Mouse (Mus musculus) liver, adult 2 months (tissue): ENCODE data around the gene Nol11. TPM values are rescaled to one million over a fixed set of nuclear protein-coding genes. Genes with fewer than 3 reads are reported as not detected.
A peak's percentile ranks its signal among the peaks of the same experiment; 100 is the strongest.

ENCODE experiments used
- DNase-seq: peaks from one replicate; pipeline ENCODE4 v3.0.0-alpha.2; 2011; ENCODE audit warnings: low read depth, low spot score; ENCODE audit errors: extremely low read depth
- H3K27ac ChIP-seq: fragments of 200-500 bp; replicated peaks from 2 replicates; pipeline ENCODE4 v1.5.1; 2012; ENCODE audit warnings: low read depth, mild to moderate bottlenecking, control low read depth, inconsistent platforms, low read length; ENCODE audit not compliant: insufficient read depth
- H3K27me3 ChIP-seq: fragments of 200-500 bp; 2 replicates; pipeline ENCODE4 v1.6.1; 2012; ENCODE audit warnings: mild to moderate bottlenecking, moderate library complexity, low read length, inconsistent platforms; ENCODE audit not compliant: control insufficient read depth, insufficient read depth
- H3K36me3 ChIP-seq: fragments of 200-500 bp; 2 replicates; pipeline ENCODE4 v1.6.1; 2012; ENCODE audit warnings: low read length, inconsistent platforms; ENCODE audit not compliant: control insufficient read depth, insufficient read depth
- H3K4me1 ChIP-seq: fragments of 200-500 bp; 2 replicates; pipeline ENCODE4 v1.6.1; 2011; ENCODE audit warnings: low read length; ENCODE audit not compliant: control insufficient read depth, insufficient read depth
- H3K4me3 ChIP-seq: fragments of 200-500 bp; 2 replicates; pipeline ENCODE4 v1.5.1; 2011; ENCODE audit warnings: low read depth, mild to moderate bottlenecking, control low read depth, low read length, moderate library complexity; ENCODE audit not compliant: insufficient read depth
- H3K79me2 ChIP-seq: fragments of 200-500 bp; 2 replicates; pipeline ENCODE4 v1.6.1; 2012; ENCODE audit warnings: inconsistent platforms, mild to moderate bottlenecking, low read length, moderate library complexity; ENCODE audit not compliant: control insufficient read depth, insufficient read depth
- H3K9ac ChIP-seq: fragments of 200-500 bp; 2 replicates; pipeline ENCODE4 v1.6.1; 2012; ENCODE audit warnings: low read depth, mild to moderate bottlenecking, control low read depth, inconsistent platforms, low read length
- CTCF ChIP-seq: fragments of 200-500 bp; IDR thresholded peaks from 2 replicates; pipeline ENCODE4 v1.5.1; 2011; ENCODE audit warnings: low read depth, low read length, control low read depth
- POLR2A ChIP-seq: fragments of 200-500 bp; IDR thresholded peaks from 2 replicates; pipeline ENCODE4 v1.6.1; 2011; ENCODE audit warnings: low read length, control low read depth; ENCODE audit not compliant: insufficient read depth; ENCODE audit errors: extremely low read depth
- WGBS: fragments of 180-500 bp; shearing (Covaris S2); methylation state at CpG from one replicate; pipeline ENCODE4 v1.1.7; 2018; 5-methylcytosine and 5-hydroxymethylcytosine counted together
- polyA plus RNA-seq: library from polyadenylated mRNA; depleted of rRNA; stranded (reverse); fragments of >200 nt; gene quantifications from 2 replicates; pipeline ENCODE4 v1.2.3, GENCODE M21; 2012
- total RNA-seq: library from RNA; depleted of rRNA; stranded (reverse); fragments of >200 nt; gene quantifications from 2 replicates; pipeline ENCODE4 v1.2.3, GENCODE M21; 2014

Nol11 gene
- total and polyA plus RNA-seq, 2 experiments, result 4.6 to 9.0 TPM

GRCm38 (mm10) chr11:107226013-107226412, 36.8 kb upstream of the Nol11 start:
- 31% methylated on average over 10 of the region's 10 CpGs for WGBS
- peak; percentile 88 for DNase-seq
- Histone ChIP-seq H3K9ac (no peak overlapping the region), H3K36me3 (peaks cover 8% of the 10 kb centered on the region; the same call in 1 of the 2 replicates), H3K79me2 (no peaks in the 10 kb centered on the region), H3K4me1 (peaks cover 2% of the 10 kb centered on the region; the same call in 1 of the 2 replicates), H3K27me3 (no peaks in the 10 kb centered on the region), H3K27ac (peak overlapping the region; percentile 68), H3K4me3 (no peak overlapping the region)
- TF ChIP-seq POLR2A, result no peak
- no peak for TF ChIP-seq CTCF

- no peak overlapping the region for H3K27ac ChIP-seq
- no peaks in the 10 kb centered on the region for H3K79me2 ChIP-seq
- no peak overlapping the region for H3K9ac ChIP-seq
- H3K27me3 ChIP-seq, result no peaks in the 10 kb centered on the region
- peaks cover 10% of the 10 kb centered on the region; the same call in 1 of the 2 replicates for H3K36me3 ChIP-seq
- no peak for DNase-seq
- peaks cover 2% of the 10 kb centered on the region; the same call in 1 of the 2 replicates for H3K4me1 ChIP-seq
- TF ChIP-seq CTCF, result no peak
- TF ChIP-seq POLR2A, result no peak
- 84% methylated on average over 5 of the region's 5 CpGs for WGBS
- H3K4me3 ChIP-seq, result no peak overlapping the region
These were observed 36.1 kb upstream of the Nol11 start for GRCm38 (mm10) chr11:107225301-107225700.

GRCm38 (mm10) chr11:107223667-107224214, 34.6 kb upstream of the Nol11 start:
- TF ChIP-seq POLR2A (no peak), CTCF (no peak)
- H3K79me2 ChIP-seq, result no peaks in the 10 kb centered on the region
- no peak overlapping the region for H3K27ac ChIP-seq
- peaks cover 2% of the 10 kb centered on the region; the same call in 1 of the 2 replicates for H3K4me1 ChIP-seq
- no peak overlapping the region for H3K4me3 ChIP-seq
- no peaks in the 10 kb centered on the region for H3K27me3 ChIP-seq
- no peak overlapping the region for H3K9ac ChIP-seq
- 55% methylated on average over 8 of the region's 8 CpGs for WGBS
- peaks cover 12% of the 10 kb centered on the region; the same call in 1 of the 2 replicates for H3K36me3 ChIP-seq
- DNase-seq, result peak; percentile 37

- Histone ChIP-seq H3K27me3 (no peaks in the 10 kb centered on the region), H3K4me1 (peaks cover 2% of the 10 kb centered on the region; the same call in 1 of the 2 replicates), H3K36me3 (peaks cover 17% of the 10 kb centered on the region; the same call in 1 of the 2 replicates), H3K79me2 (no peaks in the 10 kb centered on the region), H3K4me3 (no peak overlapping the region), H3K9ac (no peak overlapping the region), H3K27ac (no peak overlapping the region)
- WGBS, result 83% methylated on average over 1 of the region's 1 CpGs
- no peak for TF ChIP-seq POLR2A
- no peak for TF ChIP-seq CTCF
- DNase-seq, result no peak
These were observed 34.0 kb upstream of the Nol11 start for GRCm38 (mm10) chr11:107223169-107223561.

- TF ChIP-seq CTCF, result no peak
- no peak for TF ChIP-seq POLR2A
- Histone ChIP-seq H3K27ac (no peak overlapping the region), H3K9ac (no peak overlapping the region), H3K4me1 (peaks cover 2% of the 10 kb centered on the region; the same call in 1 of the 2 replicates), H3K36me3 (peaks cover 20% of the 10 kb centered on the region), H3K79me2 (no peaks in the 10 kb centered on the region), H3K27me3 (no peaks in the 10 kb centered on the region), H3K4me3 (no peak overlapping the region)
- 91% methylated on average over 12 of the region's 12 CpGs for WGBS
- DNase-seq, result no peak
These were observed 33.5 kb upstream of the Nol11 start for GRCm38 (mm10) chr11:107222531-107223168.

GRCm38 (mm10) chr11:107215111-107215510, 25.9 kb upstream of the Nol11 start:
- Histone ChIP-seq H3K36me3 (peaks cover 34% of the 10 kb centered on the region), H3K4me1 (no peaks in the 10 kb centered on the region), H3K4me3 (no peak overlapping the region), H3K27ac (no peak overlapping the region), H3K79me2 (no peaks in the 10 kb centered on the region), H3K9ac (no peak overlapping the region), H3K27me3 (no peaks in the 10 kb centered on the region)
- 91% methylated on average over 9 of the region's 9 CpGs for WGBS
- TF ChIP-seq POLR2A, result no peak
- TF ChIP-seq CTCF, result no peak
- DNase-seq, result no peak
